In the genomic region with DNA sequence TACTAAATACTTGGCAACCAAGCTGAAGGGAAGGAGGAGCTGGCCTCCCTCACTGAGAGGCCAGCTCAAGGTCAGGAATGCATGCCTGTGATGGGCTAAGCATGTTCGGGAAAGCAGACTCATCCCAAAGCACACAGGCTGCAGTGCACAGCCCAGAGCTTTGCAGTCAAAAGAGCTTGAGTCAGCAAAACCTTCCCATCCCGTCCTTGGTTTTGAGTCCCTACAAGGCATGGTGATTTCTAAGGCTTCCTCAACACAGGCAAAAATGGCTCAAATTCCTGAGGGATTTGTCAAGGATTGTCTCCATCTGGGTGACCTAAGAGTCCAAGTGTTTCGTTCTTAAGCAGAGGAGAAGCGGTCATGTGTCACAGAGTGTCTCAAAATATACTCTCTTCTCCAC, we compare ENCODE assay signal across 17 mouse cellular contexts. TPM values are rescaled to one million over a fixed set of nuclear protein-coding genes. Genes with fewer than 3 reads are reported as not detected.
DNase-seq lines count a peak whose midpoint lies in the region; ATAC-seq and TF ChIP-seq lines count a peak whose summit lies in the region.
"Had no signal": no experiment of that assay in that cellular context is flagged by ENCODE, and none has a peak within 500 bp of the region (broad histone marks: within the 10 kb centered on the region; RNA-seq: fewer than 3 reads in every experiment).

No protein-coding gene starts in this region.

- peaks cover 4% of the 10 kb centered on the region for H3K4me1 ChIP-seq in kidney, embryonic 15.5 days
- 0 out of 2 replicates have a peak, but pooled peaks cover 2% of the 10 kb centered on the region for H3K4me1 ChIP-seq in kidney, adult 2 months (ENCODE audit: control insufficient read depth, insufficient read depth, low read length)
- peaks cover 0 to 3% of the 10 kb centered on the region in 2 experiments; a peak in 1 of 4 replicates for H3K4me1 ChIP-seq in ES-E14 (ENCODE audit: control insufficient read depth in 2 of 2, insufficient read depth in 2 of 2, low read length in 2 of 2, poor library complexity in 1 of 2)
- H3K4me1 ChIP-seq: neural tube, embryonic 13.5 days had no signal

- no peaks in the 10 kb centered on the region for H3K9me3 ChIP-seq in kidney, embryonic 15.5 days (replicated peaks)
- H3K9me3 ChIP-seq in ES-E14 (ENCODE audit: control insufficient read depth, insufficient read depth, low read depth, low read length) = no peaks in the 10 kb centered on the region
- H3K9me3 ChIP-seq: neural tube, embryonic 13.5 days had no signal

- no peak overlapping the region for H3K4me3 ChIP-seq in kidney, embryonic 15.5 days (replicated peaks)
- H3K4me3 ChIP-seq in kidney, adult 2 months (ENCODE audit: insufficient read depth, low read depth, low read length) = no peak overlapping the region
- H3K4me3 ChIP-seq in ES-E14 (ENCODE audit: insufficient read depth in 1 of 2, low read depth in 1 of 2, low read length in 2 of 2, poor library complexity in 1 of 2, severe bottlenecking in 1 of 2) = no peak overlapping the region
- H3K4me3 ChIP-seq: heart, adult 2 months; neural tube, embryonic 13.5 days had no signal

- in situ Hi-C loops in ES-E14 (cut with MboI; ENCODE audit: low sequenced_read_pairs in 2 of 2, unreplicated experiment in 2 of 2) = no loop called here

- no peak overlapping the region for H3K4me2 ChIP-seq in kidney, embryonic 15.5 days
- H3K4me2 ChIP-seq: hindbrain, embryonic 14.5 days; midbrain, embryonic 11.5 days; neural tube, embryonic 13.5 days had no signal

- H3K27ac ChIP-seq in kidney, embryonic 15.5 days = no peak overlapping the region
- no peak overlapping the region for H3K27ac ChIP-seq in kidney, adult 2 months (ENCODE audit: insufficient read depth, low read depth, low read length)
- no peak overlapping the region for H3K27ac ChIP-seq in ES-E14 (ENCODE audit: insufficient read depth, low read depth, low read length, poor library complexity, severe bottlenecking)
- H3K27ac ChIP-seq: heart, adult 2 months; hindbrain, embryonic 14.5 days; macrophage; neural tube, embryonic 13.5 days had no signal

- no peak overlapping the region for H3K9ac ChIP-seq in kidney, embryonic 15.5 days
- H3K9ac ChIP-seq in ES-E14 (ENCODE audit: insufficient read depth, low read depth, low read length, poor library complexity, severe bottlenecking) = no peak overlapping the region
- H3K9ac ChIP-seq: hindbrain, embryonic 14.5 days; neural tube, embryonic 13.5 days had no signal

- no peak for TF ChIP-seq CTCF in kidney, adult 2 months (conservative IDR thresholded peaks at IDR 0.05; ENCODE audit: insufficient read depth, insufficient read length, low read depth, low read length)

- H3K36me3 ChIP-seq in kidney, embryonic 15.5 days = peaks cover 8% of the 10 kb centered on the region; the same call in 1 of the 2 replicates
- H3K36me3 ChIP-seq in kidney, adult 2 months (ENCODE audit: control insufficient read depth, insufficient read depth, low read length) = no peaks in the 10 kb centered on the region
- 0 out of 2 replicates have a peak, but pooled peaks cover 4% of the 10 kb centered on the region for H3K36me3 ChIP-seq in ES-E14 (ENCODE audit: control insufficient read depth, insufficient read depth, low read length, poor library complexity, severe bottlenecking)

- no peaks in the 10 kb centered on the region for H3K27me3 ChIP-seq in kidney, embryonic 15.5 days
- no peaks in the 10 kb centered on the region for H3K27me3 ChIP-seq in kidney, adult 2 months (replicated peaks; ENCODE audit: control insufficient read depth, insufficient read depth, low read length)
- H3K27me3 ChIP-seq: neural tube, embryonic 13.5 days had no signal

- WGBS in kidney, embryonic 15.5 days = 53% methylated on average over 4 of the region's 4 CpGs
- WGBS in kidney, adult 2 months = 50% methylated on average over 4 of the region's 4 CpGs

- no peak for DNase-seq in kidney, adult 2 months
- DNase-seq in 3134 (ENCODE audit: extremely low read depth, insufficient read length, low spot score) (peak; percentile 35), ES-E14 (ENCODE audit: low read depth, low spot score) (no peak)
- DNase-seq in lung, postnatal 25 days (ENCODE audit: low spot score) = peak; percentile 42
- no peak for DNase-seq in left cerebral cortex, adult 18-20 months (ENCODE audit: low spot score in 2 of 2)
- no peak for DNase-seq in right cerebral cortex, postnatal 4 days
- DNase-seq: cerebellum, adult 9-11 months; gastrocnemius, postnatal 14 days; heart, adult 2 months; left cerebral cortex, postnatal 4 days had no signal

- TF ChIP-seq POLR2A in kidney, adult 2 months (IDR thresholded peaks at IDR 0.05; ENCODE audit: low read depth, low read length) = no peak

- 0 out of 2 replicates have a peak, but pooled peaks have one; percentile 29 for ATAC-seq in kidney, embryonic 15.5 days (replicated peaks; ENCODE audit: low FRiP score)
- ATAC-seq: activated CD4-positive, CD25-positive, alpha-beta regulatory T cell, adult 4 months; intestine, postnatal 0 days had no signal

TF ChIP-seq in ES-E14, 5 proteins besides CTCF, POLR2A, EP300 and RAD21:
- TF ChIP-seq MAFK (IDR thresholded peaks at IDR 0.05; ENCODE audit: insufficient read depth, low read depth, low read length) (peak; percentile 88), ZNF384 (IDR thresholded peaks at IDR 0.05; ENCODE audit: low read depth, low read length) (no peak), ZC3H11A (IDR thresholded peaks at IDR 0.05; ENCODE audit: borderline replicate concordance, low read depth, low read length) (no peak)

RNA-seq across cellular contexts. Expression of a gene that starts 50.5 kb away (rescaled TPM):
- 24.0 and 25.5 TPM in 2 replicates for polyA plus RNA-seq in kidney, embryonic 15.5 days (2015; fragmentation: Nextera tagmentation; extraction: Ambion mirVana)
- 6.8 TPM in 2 replicates for polyA plus RNA-seq in kidney, adult 2 months (2012; rRNA removed)
- total RNA-seq in ES-E14 (2012; rRNA removed) = 18.5 and 21.0 TPM in 2 replicates
- total RNA-seq in left cerebral cortex, adult 18-20 months (2021) = 10 to 100 TPM; 12.5 to 13.0 TPM

Comparison
In these comparisons a context has a peak if more than half of its experiments do, and no peak if none do; other contexts are left out.
1. DNase-seq: peak in 3134 (single experiment) and lung, postnatal 25 days (single experiment); none in kidney, adult 2 months (single experiment), ES-E14 (single experiment), left cerebral cortex, adult 18-20 months (0 of 2) and right cerebral cortex, postnatal 4 days (single experiment).